Mouse (Mus musculus) intestine, postnatal 0 days (tissue): ENCODE data around the gene C1qtnf2. TPM values are rescaled to one million over a fixed set of nuclear protein-coding genes. Genes with fewer than 3 reads are reported as not detected.

ENCODE experiments used
- ATAC-seq: fragments of 200-750 bp; cut with Nextera tagmentation; 2 replicates; pipeline ENCODE4 v1.8.0; 2017; ENCODE audit warnings: mild to moderate bottlenecking, moderate TSS enrichment, moderate library complexity
- H3K27ac ChIP-seq: fragments of 300-500 bp; sonication (generic); 2 replicates; pipeline ENCODE4 v1.5.1; 2014; ENCODE audit warnings: mild to moderate bottlenecking, low read depth, low read length, moderate library complexity
- H3K27me3 ChIP-seq: fragments of 300-500 bp; sonication (generic); replicated peaks from 2 replicates; pipeline ENCODE4 v1.6.1; 2014; ENCODE audit warnings: low read length, mixed read lengths; ENCODE audit not compliant: control insufficient read depth, insufficient read depth
- H3K36me3 ChIP-seq: fragments of 300-500 bp; sonication (generic); 2 replicates; pipeline ENCODE4 v1.6.1; 2014; ENCODE audit warnings: mild to moderate bottlenecking, moderate library complexity; ENCODE audit not compliant: control insufficient read depth, insufficient read depth
- H3K4me1 ChIP-seq: fragments of 300-500 bp; sonication (generic); replicated peaks from 2 replicates; pipeline ENCODE4 v1.6.1; 2014; ENCODE audit warnings: antibody characterized with exemption, low read length, mixed read lengths; ENCODE audit not compliant: control insufficient read depth, insufficient read depth
- H3K4me2 ChIP-seq: fragments of 300-500 bp; sonication (generic); replicated peaks from 2 replicates; pipeline ENCODE4 v1.6.1; 2014; ENCODE audit warnings: low read depth, mild to moderate bottlenecking, moderate library complexity
- H3K4me3 ChIP-seq: fragments of 300-500 bp; sonication (generic); 2 replicates; pipeline ENCODE4 v1.5.1; 2014; ENCODE audit warnings: low read depth, low read length
- H3K9ac ChIP-seq: fragments of 300-500 bp; sonication (generic); 2 replicates; pipeline ENCODE4 v1.6.1; 2014; ENCODE audit warnings: mild to moderate bottlenecking, low read depth, low read length
- H3K9me3 ChIP-seq: fragments of 300-500 bp; sonication (generic); 2 replicates; pipeline ENCODE4 v1.6.1; 2016; ENCODE audit warnings: mixed run types; ENCODE audit not compliant: control insufficient read depth
- CTCF ChIP-seq: sonication (generic); IDR thresholded peaks from 2 replicates; pipeline ENCODE4 v1.5.1; 2016; ENCODE audit warnings: low read depth, mild to moderate bottlenecking, control low read depth, antibody characterized with exemption, moderate library complexity
- WGBS: fragments of 180-500 bp; shearing (Covaris S2); extraction: QIAGEN DNeasy Blood & Tissue Kit; methylation state at CpG from one replicate; pipeline ENCODE4 v1.1.7; 2014; 5-methylcytosine and 5-hydroxymethylcytosine counted together
- polyA plus RNA-seq: library from polyadenylated mRNA; unstranded; fragments of >200 nt; fragmentation: Nextera tagmentation; extraction: Ambion mirVana; gene quantifications from 2 replicates; pipeline ENCODE4 v1.2.1, GENCODE M21; 2015

C1qtnf2 gene
- polyA plus RNA-seq, 1 experiment from 2014 or later = 9.4 TPM

DNA sequence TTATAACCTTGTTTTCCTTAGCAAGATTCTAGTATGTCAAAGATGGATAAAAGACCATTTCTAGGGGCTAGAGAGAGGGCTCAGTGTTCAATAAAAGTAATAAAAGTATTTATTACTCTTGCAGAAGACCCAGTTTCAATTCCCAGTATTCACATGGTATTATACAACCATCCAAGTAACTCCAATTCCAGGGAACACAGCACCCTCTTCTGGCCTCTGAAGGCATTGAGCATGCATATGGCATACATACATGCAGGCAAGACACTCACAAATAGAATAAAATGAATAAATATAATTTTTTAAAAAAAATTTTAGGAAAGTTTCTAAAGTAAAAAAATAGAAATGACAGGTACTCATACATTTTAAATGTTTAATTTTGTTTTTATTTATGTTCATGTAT, 44.0 kb downstream of the C1qtnf2 start:
- H3K36me3 ChIP-seq = no peaks in the 10 kb centered on the region
- no peak overlapping the region for H3K27ac ChIP-seq
- H3K4me1 ChIP-seq = no peaks in the 10 kb centered on the region
- no peaks in the 10 kb centered on the region for H3K9me3 ChIP-seq
- TF ChIP-seq CTCF = peak; percentile 26
- no peak overlapping the region for H3K9ac ChIP-seq
- no peaks in the 10 kb centered on the region for H3K27me3 ChIP-seq
- H3K4me3 ChIP-seq = no peak overlapping the region
- H3K4me2 ChIP-seq = no peak overlapping the region
- ATAC-seq = no peak

DNA sequence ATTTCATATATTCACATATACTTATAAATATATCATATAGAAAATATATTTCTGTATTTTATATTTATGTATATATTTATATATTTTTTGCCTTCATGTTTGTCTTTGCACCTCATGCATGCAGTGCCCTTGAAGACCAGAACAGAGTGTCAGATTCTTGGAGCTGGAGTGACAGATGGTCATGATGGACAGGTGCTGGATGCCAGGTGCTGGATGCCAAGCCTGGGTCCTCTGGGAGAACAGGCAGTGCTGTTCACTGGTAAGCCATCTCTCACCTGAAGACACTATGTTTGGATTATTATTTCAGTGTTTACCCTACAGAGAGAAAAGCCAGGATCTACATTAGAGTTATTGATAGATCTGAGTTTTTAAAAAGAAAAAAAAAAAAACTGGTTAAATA, 44.7 kb downstream of the C1qtnf2 start:
- no peak for TF ChIP-seq CTCF
- H3K4me3 ChIP-seq = no peak overlapping the region
- H3K9ac ChIP-seq = no peak overlapping the region
- H3K4me2 ChIP-seq = no peak overlapping the region
- H3K27me3 ChIP-seq = no peaks in the 10 kb centered on the region
- H3K9me3 ChIP-seq = no peaks in the 10 kb centered on the region
- no peak overlapping the region for H3K27ac ChIP-seq
- H3K4me1 ChIP-seq = no peaks in the 10 kb centered on the region
- H3K36me3 ChIP-seq = no peaks in the 10 kb centered on the region
- no peak for ATAC-seq

DNA sequence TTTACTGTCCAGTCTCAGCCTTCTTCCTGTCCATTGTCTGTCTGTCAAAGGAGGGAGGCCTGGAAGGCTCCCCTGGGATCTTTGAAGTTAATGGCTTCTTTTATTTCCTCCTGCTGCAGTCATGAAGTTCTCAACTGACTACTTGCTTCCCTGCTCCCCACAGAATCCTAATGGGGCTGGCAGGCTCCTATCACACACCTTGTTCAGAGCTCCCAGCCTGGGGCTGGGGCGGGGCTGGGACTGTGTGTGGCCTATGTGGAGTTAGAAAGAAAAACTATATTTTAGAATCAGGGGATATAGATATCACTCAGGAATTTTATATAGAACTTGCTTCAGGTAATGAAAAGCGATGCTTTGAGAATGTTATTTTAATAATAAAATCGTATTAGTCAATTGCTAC, 46.4 kb downstream of the C1qtnf2 start:
- H3K9ac ChIP-seq = no peak overlapping the region
- ATAC-seq = peak; percentile 49; the same call in 1 of the 2 replicates

DNA sequence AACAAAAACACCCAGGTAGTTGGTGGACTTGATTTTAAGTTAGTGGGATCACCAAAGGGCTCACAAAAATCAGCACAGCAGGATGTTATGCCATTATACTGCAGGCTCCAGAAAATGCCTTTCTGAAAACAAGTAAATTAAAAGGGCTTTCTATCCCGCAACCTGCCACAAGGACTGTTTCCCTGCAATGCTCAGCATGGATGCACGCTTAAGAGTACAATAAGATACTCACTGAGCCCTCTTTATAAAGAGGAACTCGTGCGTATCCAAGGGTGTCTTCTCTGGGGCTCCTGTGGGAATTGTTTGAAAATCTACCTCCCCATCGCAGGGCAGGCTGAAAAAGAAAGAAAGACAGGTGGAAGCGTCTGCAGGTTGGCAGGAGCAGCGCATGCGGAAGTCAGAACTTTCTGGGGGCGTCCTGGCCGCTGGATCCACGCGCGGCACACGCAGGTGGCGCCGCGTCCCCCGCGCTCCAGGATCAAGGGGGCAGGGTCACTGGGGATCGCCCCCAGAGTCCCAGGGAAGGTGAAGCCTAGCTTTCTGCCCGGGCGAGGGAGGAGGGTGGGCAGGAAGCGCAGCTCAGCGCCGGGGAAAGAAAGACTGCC, 54.1 kb downstream of the C1qtnf2 start:
- Histone ChIP-seq H3K4me2 (peak overlapping the region; percentile 96), H3K27ac (peak overlapping the region; percentile 86), H3K36me3 (peaks cover 2% of the 10 kb centered on the region; the same call in 1 of the 2 replicates), H3K9me3 (no peaks in the 10 kb centered on the region), H3K4me1 (no peaks in the 10 kb centered on the region; the same call in 1 of the 2 replicates), H3K4me3 (peak overlapping the region; percentile 74), H3K27me3 (no peaks in the 10 kb centered on the region), H3K9ac (peak overlapping the region; percentile 80)
- TF ChIP-seq CTCF = peak; percentile 54
- WGBS = under 1% methylated on average over 25 of the region's 25 CpGs
- ATAC-seq = peak; percentile 42

More for the DNA sequence above, 46.4 kb downstream of the C1qtnf2 start:
- Histone ChIP-seq H3K4me3 (no peak overlapping the region), H3K27ac (no peak overlapping the region), H3K4me2 (no peak overlapping the region), H3K4me1 (no peaks in the 10 kb centered on the region), H3K27me3 (no peaks in the 10 kb centered on the region), H3K9me3 (no peaks in the 10 kb centered on the region), H3K36me3 (no peaks in the 10 kb centered on the region)
- no peak for TF ChIP-seq CTCF
- WGBS = 78% methylated on average over 3 of the region's 3 CpGs

DNA sequence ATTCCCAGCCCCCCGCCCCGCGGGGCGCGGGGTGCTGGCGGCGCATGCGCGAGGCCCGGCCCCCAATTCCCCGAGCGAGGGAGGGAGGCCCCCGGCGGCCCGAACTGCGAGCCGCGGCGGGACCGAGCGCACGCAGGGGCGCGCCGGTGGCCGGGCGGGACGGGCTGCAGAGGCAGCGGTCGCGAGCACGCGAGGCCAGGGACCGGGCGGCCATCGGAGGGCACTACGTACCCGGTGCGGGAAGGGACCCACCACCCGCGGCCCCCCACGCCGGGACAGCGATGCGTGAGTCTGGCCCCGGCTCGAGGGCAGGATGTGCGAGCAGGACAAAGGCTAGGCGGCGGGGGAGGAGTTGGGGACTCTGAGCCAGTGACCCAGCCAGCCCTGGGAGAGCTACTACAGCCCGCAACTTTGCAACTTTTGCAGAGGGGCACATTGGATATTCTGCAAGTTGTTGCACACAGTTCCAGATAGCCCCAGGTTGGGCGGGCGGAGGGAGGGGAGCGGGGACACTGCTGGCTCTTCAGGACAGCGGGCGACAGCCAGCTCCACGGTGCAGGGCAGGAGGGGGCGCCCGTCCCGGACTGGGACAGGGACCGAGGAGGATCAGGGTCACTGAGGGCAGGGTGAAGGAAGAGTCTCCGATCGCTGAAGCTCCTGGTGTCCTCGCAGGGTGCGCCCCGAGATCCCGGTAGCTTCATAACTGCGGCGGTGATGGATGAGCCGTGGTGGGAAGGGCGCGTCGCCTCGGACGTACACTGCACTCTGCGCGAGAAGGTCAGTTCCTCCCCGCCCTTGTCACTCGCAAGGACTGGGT, 54.8 kb downstream of the C1qtnf2 start, which contains the start of gene Ccnjl:
Gene Ccnjl (plus strand): TSS at position 102 of the 817 bp plus-strand sequence.
- Histone ChIP-seq H3K4me2 (peak within 1 kb of the TSS; percentile 96), H3K27me3 (no peaks in the 10 kb centered on the region), H3K36me3 (peaks cover 7% of the 10 kb centered on the region; the same call in 1 of the 2 replicates), H3K9me3 (no peaks in the 10 kb centered on the region), H3K9ac (peak within 1 kb of the TSS; percentile 80), H3K4me1 (no peaks in the 10 kb centered on the region; the same call in 1 of the 2 replicates), H3K4me3 (peak within 1 kb of the TSS; percentile 74), H3K27ac (peak within 1 kb of the TSS; percentile 86)
- under 1% methylated on average over 77 of the region's 79 CpGs for WGBS
- peak; percentile 65 for TF ChIP-seq CTCF
- ATAC-seq = peak; percentile 75

DNA sequence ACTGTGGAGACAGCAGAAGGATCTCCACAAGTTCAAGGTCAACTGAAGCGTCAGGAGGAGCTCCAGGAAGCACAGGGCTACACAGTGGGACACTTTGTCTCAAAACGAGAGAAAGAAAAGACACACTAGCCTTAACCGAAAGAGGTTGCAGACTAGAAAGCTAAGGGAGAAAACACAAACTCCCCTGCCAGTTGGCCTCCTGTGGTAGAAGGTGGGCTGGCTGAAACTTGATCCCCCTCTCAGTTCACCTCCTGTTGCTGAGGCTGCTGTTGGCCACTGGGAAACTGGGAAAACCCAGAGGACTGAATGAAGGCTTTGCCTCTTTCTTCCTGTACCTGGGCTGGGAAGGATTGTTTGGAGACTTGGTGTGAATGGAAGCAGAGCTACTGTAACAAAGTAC, 56.0 kb downstream of the C1qtnf2 start:
- Histone ChIP-seq H3K27ac (no peak overlapping the region), H3K4me1 (no peaks in the 10 kb centered on the region; the same call in 1 of the 2 replicates), H3K27me3 (no peaks in the 10 kb centered on the region), H3K36me3 (peaks cover 13% of the 10 kb centered on the region), H3K4me2 (peak overlapping the region; percentile 96), H3K9ac (no peak overlapping the region), H3K4me3 (peak overlapping the region; percentile 74), H3K9me3 (no peaks in the 10 kb centered on the region)
- TF ChIP-seq CTCF = no peak
- ATAC-seq = no peak
- WGBS = 38% methylated on average over 3 of the region's 3 CpGs
